Mouse (Mus musculus) heart, embryonic 13.5 days (tissue): ENCODE results near the gene Spaca3. TPM values are rescaled to one million over a fixed set of nuclear protein-coding genes. Genes with fewer than 3 reads are reported as not detected.

ENCODE experiments used
- ATAC-seq: fragments of 200-750 bp; cut with Nextera tagmentation; 2 replicates; pipeline ENCODE4 v1.8.0; 2017; ENCODE audit warnings: moderate TSS enrichment; ENCODE audit not compliant: insufficient number of reproducible peaks, low FRiP score, low TSS enrichment; ENCODE audit errors: extremely low read depth
- H3K27ac ChIP-seq: fragments of 300-500 bp; sonication (generic); replicated peaks from 2 replicates; pipeline ENCODE4 v1.5.1; 2015; ENCODE audit warnings: moderate library complexity, mild to moderate bottlenecking, inconsistent platforms
- H3K27me3 ChIP-seq: fragments of 300-500 bp; sonication (generic); replicated peaks from 2 replicates; pipeline ENCODE4 v1.6.1; 2015; ENCODE audit warnings: mild to moderate bottlenecking, inconsistent platforms
- H3K36me3 ChIP-seq: fragments of 300-500 bp; sonication (generic); 2 replicates; pipeline ENCODE4 v1.6.1; 2015; ENCODE audit warnings: mild to moderate bottlenecking, inconsistent platforms
- H3K4me1 ChIP-seq: fragments of 300-500 bp; sonication (generic); 2 replicates; pipeline ENCODE4 v1.6.1; 2015; ENCODE audit warnings: inconsistent platforms
- H3K4me2 ChIP-seq: fragments of 300-500 bp; sonication (generic); 2 replicates; pipeline ENCODE4 v1.6.1; 2015; ENCODE audit warnings: inconsistent platforms, mild to moderate bottlenecking, moderate library complexity
- H3K4me3 ChIP-seq: fragments of 300-500 bp; sonication (generic); 2 replicates; pipeline ENCODE4 v1.5.1; 2015; ENCODE audit warnings: moderate library complexity, mild to moderate bottlenecking, inconsistent platforms
- H3K9ac ChIP-seq: fragments of 300-500 bp; sonication (generic); 2 replicates; pipeline ENCODE4 v1.6.1; 2015; ENCODE audit warnings: inconsistent platforms, mild to moderate bottlenecking, moderate library complexity
- H3K9me3 ChIP-seq: fragments of 300-500 bp; sonication (generic); 2 replicates; pipeline ENCODE4 v1.6.1; 2016; ENCODE audit warnings: inconsistent platforms
- WGBS: fragments of 180-500 bp; shearing (Covaris S2); methylation state at CpG from one replicate; pipeline ENCODE4 v1.1.7; 2015; ENCODE audit warnings: mixed read lengths; 5-methylcytosine and 5-hydroxymethylcytosine counted together
- polyA plus RNA-seq: library from polyadenylated mRNA; unstranded; fragments of >200 nt; fragmentation: Nextera tagmentation; extraction: Ambion mirVana; gene quantifications from 2 replicates; pipeline ENCODE4 v1.2.1, GENCODE M21; 2015

Spaca3 gene
- polyA plus RNA-seq, 1 experiment from 2014 or later, result not detected

DNA sequence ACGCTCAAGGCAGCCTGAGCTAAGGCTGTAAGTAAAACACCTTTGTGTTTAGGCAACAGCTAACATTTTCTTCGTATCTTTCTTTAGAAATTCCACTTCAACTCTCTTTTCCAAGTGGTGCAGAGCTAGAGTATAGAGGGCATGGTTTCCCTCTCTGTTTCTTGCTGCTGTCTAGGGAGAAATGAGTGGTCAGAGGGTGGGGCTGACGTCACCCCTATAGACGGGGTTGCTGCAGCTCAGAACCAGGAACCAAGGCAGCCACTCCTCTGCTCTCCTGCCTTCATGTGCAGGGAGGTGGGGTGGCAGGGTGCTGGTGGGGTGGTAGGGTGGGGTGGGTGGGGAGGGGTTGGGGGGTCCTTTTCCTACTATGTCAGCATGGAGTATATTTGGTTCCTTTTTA is 22.3 kb upstream of the Spaca3 start:
- Histone ChIP-seq H3K27me3 (0 out of 2 replicates have a peak, but pooled peaks cover 3% of the 10 kb centered on the region), H3K36me3 (no peaks in the 10 kb centered on the region), H3K9me3 (no peaks in the 10 kb centered on the region), H3K4me3 (no peak overlapping the region), H3K4me2 (no peak overlapping the region), H3K9ac (no peak overlapping the region), H3K4me1 (no peaks in the 10 kb centered on the region), H3K27ac (no peak overlapping the region)
- WGBS, result 56% methylated on average over 4 of the region's 4 CpGs
- no peak for ATAC-seq

DNA sequence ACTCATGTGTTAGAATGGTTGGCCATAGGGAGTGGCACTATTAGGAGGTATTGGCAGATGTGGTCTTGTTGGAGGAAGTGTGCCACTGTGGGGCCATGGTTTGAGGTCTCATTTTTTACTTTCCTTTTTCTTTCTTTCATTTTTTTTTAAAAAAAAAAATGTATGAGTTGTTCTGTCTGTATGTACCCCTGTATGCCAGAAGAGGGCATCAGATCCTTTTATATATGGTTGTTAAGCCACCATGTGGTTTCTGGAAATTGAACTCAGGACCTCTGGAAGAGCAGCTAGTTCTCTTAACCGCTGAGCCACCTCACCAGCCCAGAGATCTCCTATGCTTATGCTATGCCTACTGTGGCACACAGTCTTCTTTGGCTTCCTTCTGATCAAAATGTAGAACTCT is 19.4 kb upstream of the Spaca3 start:
- WGBS, result 73% methylated on average over 1 of the region's 1 CpGs

DNA sequence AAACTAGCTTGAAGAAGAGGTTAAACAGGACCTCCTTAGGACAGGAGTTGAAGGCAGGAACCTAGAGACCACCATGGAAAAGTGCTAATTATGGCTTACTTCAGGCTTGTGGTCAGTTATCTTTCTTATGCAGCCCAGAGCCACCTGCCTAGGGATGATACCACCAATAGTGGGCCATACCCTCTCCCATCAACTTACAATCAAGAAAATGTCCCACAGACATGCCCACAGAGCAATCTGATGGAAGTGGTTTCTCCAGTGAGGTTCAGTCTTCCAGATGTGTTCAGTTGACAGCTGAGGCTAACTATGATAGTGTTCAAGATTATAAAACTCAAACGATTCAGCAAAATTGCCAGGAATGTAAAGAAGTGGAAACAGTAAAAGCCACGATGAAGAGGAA is 14.7 kb upstream of the Spaca3 start:
- Histone ChIP-seq H3K4me2 (no peak overlapping the region), H3K9me3 (no peaks in the 10 kb centered on the region), H3K27ac (no peak overlapping the region), H3K4me3 (no peak overlapping the region), H3K4me1 (no peaks in the 10 kb centered on the region), H3K9ac (no peak overlapping the region), H3K27me3 (peaks cover 11% of the 10 kb centered on the region; the same call in 1 of the 2 replicates), H3K36me3 (no peaks in the 10 kb centered on the region)
- WGBS, result 77% methylated on average over 2 of the region's 2 CpGs
- no peak for ATAC-seq

More for the DNA sequence above, 19.4 kb upstream of the Spaca3 start:
- H3K4me3 ChIP-seq, result no peak overlapping the region
- H3K4me2 ChIP-seq, result no peak overlapping the region
- no peak overlapping the region for H3K9ac ChIP-seq
- ATAC-seq, result no peak
- no peaks in the 10 kb centered on the region for H3K9me3 ChIP-seq
- H3K27ac ChIP-seq, result no peak overlapping the region
- H3K27me3 ChIP-seq, result 0 out of 2 replicates have a peak, but pooled peaks cover 7% of the 10 kb centered on the region
- H3K4me1 ChIP-seq, result no peaks in the 10 kb centered on the region
- no peaks in the 10 kb centered on the region for H3K36me3 ChIP-seq

DNA sequence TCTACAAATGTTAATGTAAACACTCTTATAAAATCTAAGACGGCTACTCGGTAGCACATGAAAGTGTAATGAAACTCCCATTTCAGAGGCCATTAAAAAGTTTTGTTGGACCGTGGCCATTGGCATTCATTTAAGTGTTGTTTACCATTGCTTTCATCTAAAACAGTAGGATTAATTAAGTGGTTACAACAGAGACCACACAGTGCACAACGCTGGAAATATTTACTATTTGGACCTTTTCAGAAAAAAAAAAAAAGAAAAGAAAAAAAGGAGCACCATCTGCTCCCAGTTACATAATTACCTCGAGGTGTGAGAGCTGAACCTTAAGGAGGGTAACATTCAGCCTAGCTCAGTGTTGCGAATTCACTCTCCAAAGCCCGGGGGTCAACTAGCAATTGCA is 12.7 kb upstream of the Spaca3 start:
- Histone ChIP-seq H3K27me3 (peaks cover 11% of the 10 kb centered on the region), H3K27ac (no peak overlapping the region), H3K9ac (no peak overlapping the region), H3K4me1 (no peaks in the 10 kb centered on the region), H3K4me2 (no peak overlapping the region), H3K36me3 (no peaks in the 10 kb centered on the region), H3K4me3 (no peak overlapping the region), H3K9me3 (no peaks in the 10 kb centered on the region)
- WGBS, result 64% methylated on average over 7 of the region's 7 CpGs
- ATAC-seq, result no peak

DNA sequence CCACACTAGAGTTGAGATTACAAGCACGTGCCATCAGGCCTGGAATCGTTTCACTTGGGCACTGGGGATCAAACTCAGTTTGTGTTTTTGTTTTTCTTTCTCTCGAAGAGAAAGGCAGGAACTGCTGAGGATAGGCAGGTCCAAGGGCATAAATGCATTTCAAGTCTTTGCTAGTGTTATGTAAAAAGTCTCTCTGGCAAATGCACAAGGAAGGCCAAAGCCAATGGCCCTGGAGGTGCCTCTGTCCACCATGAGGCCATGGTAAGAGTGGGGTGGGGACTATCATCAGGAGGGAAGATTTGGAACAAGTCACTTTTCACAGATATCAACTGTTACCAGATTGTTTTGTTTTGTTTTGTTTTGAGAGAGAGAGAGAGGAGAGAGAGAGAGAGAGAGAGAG is 12.1 kb upstream of the Spaca3 start:
- no peak overlapping the region for H3K4me3 ChIP-seq
- WGBS, result 24% methylated on average over 3 of the region's 3 CpGs
- no peaks in the 10 kb centered on the region for H3K4me1 ChIP-seq
- H3K27me3 ChIP-seq, result peaks cover 11% of the 10 kb centered on the region
- no peak overlapping the region for H3K27ac ChIP-seq
- H3K9me3 ChIP-seq, result no peaks in the 10 kb centered on the region
- no peak overlapping the region for H3K4me2 ChIP-seq
- H3K36me3 ChIP-seq, result no peaks in the 10 kb centered on the region
- no peak overlapping the region for H3K9ac ChIP-seq
- no peak for ATAC-seq

DNA sequence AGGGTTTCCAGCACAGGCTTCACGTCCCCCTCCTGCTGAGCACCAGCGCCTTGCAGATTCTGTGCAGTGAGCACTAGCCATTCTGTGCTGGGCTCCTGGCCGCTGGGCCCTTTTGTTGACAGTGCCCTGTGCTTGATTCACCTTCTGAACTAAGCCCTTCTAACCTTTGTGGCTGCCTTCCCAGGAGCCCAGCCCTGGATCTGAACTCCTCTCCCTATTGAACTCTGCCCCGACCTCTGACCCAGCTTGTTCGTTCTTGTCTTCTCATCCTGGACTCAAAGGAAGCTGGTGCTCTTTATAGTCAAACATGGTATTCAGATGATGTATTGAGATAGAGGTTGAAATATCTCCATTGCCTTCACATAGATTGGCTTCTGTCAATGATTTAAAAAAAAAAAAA is 10.0 kb upstream of the Spaca3 start:
- H3K36me3 ChIP-seq, result no peaks in the 10 kb centered on the region
- no peaks in the 10 kb centered on the region for H3K4me1 ChIP-seq
- no peak overlapping the region for H3K4me3 ChIP-seq
- 63% methylated on average over 5 of the region's 5 CpGs for WGBS
- H3K27me3 ChIP-seq, result peaks cover 13% of the 10 kb centered on the region
- no peaks in the 10 kb centered on the region for H3K9me3 ChIP-seq
- H3K27ac ChIP-seq, result no peak overlapping the region
- no peak for ATAC-seq
- no peak overlapping the region for H3K9ac ChIP-seq
- no peak overlapping the region for H3K4me2 ChIP-seq

DNA sequence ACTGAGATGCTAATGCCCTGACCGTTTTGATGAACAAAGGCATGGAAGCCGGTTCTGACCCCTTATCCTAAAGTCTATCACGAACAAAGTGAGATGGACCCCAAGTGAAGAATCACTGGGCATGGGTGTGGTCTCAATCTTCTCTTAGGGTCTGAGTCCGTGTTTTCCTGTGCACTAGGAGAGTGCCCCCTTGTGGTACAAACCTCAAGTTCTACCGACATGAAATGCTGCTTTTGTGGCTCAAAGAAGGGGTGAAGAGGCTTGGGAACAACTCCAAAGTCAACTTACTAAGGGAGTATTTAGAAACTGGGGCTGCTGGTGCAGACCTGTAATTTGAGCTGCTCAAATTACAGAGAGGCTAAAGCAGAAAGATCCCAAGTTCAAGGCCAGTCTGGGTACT is 6.3 kb upstream of the Spaca3 start:
- H3K4me3 ChIP-seq, result no peak overlapping the region
- no peak overlapping the region for H3K9ac ChIP-seq
- H3K4me2 ChIP-seq, result no peak overlapping the region
- H3K36me3 ChIP-seq, result no peaks in the 10 kb centered on the region
- 35% methylated on average over 5 of the region's 5 CpGs for WGBS
- no peak for ATAC-seq
- H3K9me3 ChIP-seq, result no peaks in the 10 kb centered on the region
- no peak overlapping the region for H3K27ac ChIP-seq
- H3K27me3 ChIP-seq, result peaks cover 13% of the 10 kb centered on the region
- peaks cover 8% of the 10 kb centered on the region for H3K4me1 ChIP-seq

DNA sequence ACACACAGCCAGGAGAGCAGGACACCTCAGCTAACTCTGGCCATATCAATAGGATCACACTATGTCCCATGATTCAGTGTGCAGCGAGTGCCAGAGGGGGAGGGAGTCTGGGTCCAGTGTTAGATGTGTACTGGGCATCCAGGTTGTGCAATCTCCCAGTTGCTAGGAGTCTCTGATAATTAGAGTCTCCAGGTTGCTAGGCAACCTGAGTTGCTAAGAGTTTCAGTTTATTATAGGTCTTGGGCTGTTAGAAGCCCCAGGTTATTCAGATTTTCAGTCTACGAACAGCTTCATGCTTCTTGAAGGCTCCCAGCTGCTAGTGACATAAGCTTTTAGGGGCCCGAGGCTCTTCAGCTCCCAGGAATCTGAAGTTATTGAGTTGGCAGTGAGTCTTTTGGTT is 5.2 kb upstream of the Spaca3 start:
- H3K9me3 ChIP-seq, result no peaks in the 10 kb centered on the region
- H3K4me2 ChIP-seq, result no peak overlapping the region
- H3K4me3 ChIP-seq, result no peak overlapping the region
- peaks cover 11% of the 10 kb centered on the region for H3K4me1 ChIP-seq
- no peaks in the 10 kb centered on the region for H3K36me3 ChIP-seq
- no peak for ATAC-seq
- 37% methylated on average over 3 of the region's 3 CpGs for WGBS
- H3K27ac ChIP-seq, result no peak overlapping the region
- peaks cover 8% of the 10 kb centered on the region for H3K27me3 ChIP-seq
- no peak overlapping the region for H3K9ac ChIP-seq

DNA sequence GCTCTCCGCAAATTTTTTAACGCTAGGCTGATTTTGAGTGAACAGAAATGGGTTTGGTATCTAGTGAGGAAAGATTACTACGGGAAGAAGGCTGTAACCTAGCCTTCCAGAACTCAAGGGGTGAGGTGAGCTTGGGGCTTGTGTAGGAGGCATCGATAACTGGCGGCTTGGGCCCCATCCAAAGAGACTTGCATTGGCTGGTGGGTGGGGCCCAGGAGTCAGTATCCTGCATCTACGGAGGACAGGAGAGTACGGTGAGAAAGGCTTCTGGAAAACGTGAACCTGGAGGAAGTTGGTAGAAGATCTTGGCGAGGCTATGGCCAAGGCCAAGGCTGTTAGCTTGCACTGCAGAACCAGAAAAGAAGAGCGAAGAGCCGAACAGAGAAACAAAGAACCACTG is 3.7 kb upstream of the Spaca3 start:
- 77% methylated on average over 11 of the region's 11 CpGs for WGBS
- ATAC-seq, result no peak

DNA sequence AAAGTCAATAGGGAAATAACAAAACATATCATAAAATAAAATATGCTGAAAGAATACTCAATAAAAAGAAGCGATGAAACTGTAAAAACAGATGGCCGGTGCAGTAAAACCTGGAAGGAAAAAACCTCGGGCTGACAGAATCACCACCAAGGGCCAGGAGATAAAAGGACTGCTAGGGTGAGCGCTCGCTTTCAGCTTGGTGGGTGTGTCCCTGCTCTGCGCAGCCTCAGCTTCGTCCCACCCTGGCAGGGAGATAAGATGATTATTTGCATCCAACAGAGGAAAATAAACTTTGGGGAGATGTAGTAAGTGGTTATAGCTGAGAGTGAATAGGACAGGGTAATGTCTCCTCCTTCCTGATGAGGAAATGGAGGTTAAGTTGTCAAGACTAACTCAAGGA is 3.3 kb upstream of the Spaca3 start:
- no peak for ATAC-seq
- WGBS, result 28% methylated on average over 7 of the region's 7 CpGs
- peak overlapping the region; percentile 30 for H3K4me2 ChIP-seq

More for the DNA sequence above, 3.7 kb upstream of the Spaca3 start:
- Histone ChIP-seq H3K4me1 (peaks cover 11% of the 10 kb centered on the region), H3K9me3 (no peaks in the 10 kb centered on the region), H3K27me3 (peaks cover 7% of the 10 kb centered on the region; the same call in 1 of the 2 replicates), H3K4me2 (peak overlapping the region; percentile 30), H3K36me3 (no peaks in the 10 kb centered on the region), H3K27ac (no peak overlapping the region), H3K4me3 (no peak overlapping the region), H3K9ac (no peak overlapping the region)

DNA sequence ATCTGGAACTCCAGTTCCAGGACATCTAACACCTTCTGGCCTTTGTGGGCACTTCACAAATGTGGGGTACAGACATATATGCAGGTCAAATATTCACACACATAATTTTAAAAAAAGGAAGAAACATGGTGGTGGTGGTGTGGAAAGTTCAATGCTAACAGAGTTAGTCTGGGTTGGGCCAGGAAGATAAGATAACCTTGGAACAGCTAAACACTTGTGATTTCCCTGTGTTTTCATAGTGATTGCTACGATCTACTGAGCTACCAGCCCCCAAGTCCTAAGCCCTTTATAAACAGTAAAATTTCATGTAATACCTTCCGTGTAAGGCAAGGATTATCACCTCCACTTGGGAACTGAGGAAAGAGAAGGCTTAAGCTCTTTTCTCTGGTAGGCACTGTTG is 1.3 kb upstream of the Spaca3 start:
- no peak for ATAC-seq
- 45% methylated on average over 2 of the region's 2 CpGs for WGBS

More for the DNA sequence above, 3.3 kb upstream of the Spaca3 start:
- Histone ChIP-seq H3K27ac (no peak overlapping the region), H3K9ac (no peak overlapping the region), H3K4me1 (peaks cover 11% of the 10 kb centered on the region), H3K36me3 (no peaks in the 10 kb centered on the region), H3K9me3 (no peaks in the 10 kb centered on the region), H3K27me3 (peaks cover 12% of the 10 kb centered on the region; the same call in 1 of the 2 replicates), H3K4me3 (no peak overlapping the region)

DNA sequence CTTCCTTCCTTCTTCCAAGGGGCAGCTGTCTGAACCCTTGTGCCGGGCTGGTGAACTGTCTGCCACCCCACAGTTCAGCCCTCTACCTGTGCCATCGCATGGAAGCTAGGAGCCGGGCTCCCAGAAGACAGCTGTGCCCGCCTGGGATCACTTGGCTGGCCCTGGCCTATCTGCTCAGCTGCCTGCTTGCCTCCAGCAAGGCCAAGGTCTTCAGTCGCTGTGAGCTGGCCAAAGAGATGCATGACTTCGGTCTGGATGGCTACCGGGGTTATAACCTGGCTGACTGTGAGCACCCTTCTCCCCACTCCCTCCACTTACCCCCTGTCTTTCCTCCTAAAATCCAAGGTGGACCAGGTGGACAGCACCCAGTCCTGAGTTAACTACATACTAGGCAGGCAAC is 4.8 kb downstream of the Spaca3 start:
- Histone ChIP-seq H3K4me3 (no peak overlapping the region), H3K36me3 (no peaks in the 10 kb centered on the region), H3K4me2 (no peak overlapping the region), H3K9me3 (no peaks in the 10 kb centered on the region), H3K9ac (no peak overlapping the region), H3K27me3 (peaks cover 12% of the 10 kb centered on the region; the same call in 1 of the 2 replicates), H3K27ac (no peak overlapping the region), H3K4me1 (no peaks in the 10 kb centered on the region)
- 80% methylated on average over 7 of the region's 7 CpGs for WGBS
- no peak for ATAC-seq

More for the DNA sequence above, 1.3 kb upstream of the Spaca3 start:
- H3K27me3 ChIP-seq, result peaks cover 14% of the 10 kb centered on the region; the same call in 1 of the 2 replicates
- no peaks in the 10 kb centered on the region for H3K36me3 ChIP-seq
- H3K9me3 ChIP-seq, result no peaks in the 10 kb centered on the region
- no peak overlapping the region for H3K9ac ChIP-seq
- no peak overlapping the region for H3K4me3 ChIP-seq
- no peak overlapping the region for H3K27ac ChIP-seq
- peaks cover 11% of the 10 kb centered on the region for H3K4me1 ChIP-seq
- H3K4me2 ChIP-seq, result no peak overlapping the region
